Mouse (Mus musculus): ENCODE data around the gene Lrrc39. TPM values are rescaled to one million over a fixed set of nuclear protein-coding genes. Genes with fewer than 3 reads are reported as not detected.
A peak's percentile ranks its signal among the peaks of the same experiment; 100 is the strongest.

The Lrrc39 gene
- polyA plus RNA-seq, 1 experiment from 2014 or later = 0.74 TPM

GRCm38 (mm10) chr3:116570628-116571027, 7.9 kb downstream of the Lrrc39 start:
- Histone ChIP-seq H3K27me3 (no peaks in the 10 kb centered on the region), H3K36me3 (no peaks in the 10 kb centered on the region), H3K9me3 (no peaks in the 10 kb centered on the region), H3K4me1 (no peaks in the 10 kb centered on the region), H3K4me3 (no peak overlapping the region), H3K4me2 (replicated peaks) (no peak overlapping the region), H3K9ac (no peak overlapping the region), H3K27ac (no peak overlapping the region)
- no peak for ATAC-seq (ENCODE audit: insufficient number of reproducible peaks, insufficient read depth, low FRiP score, low TSS enrichment)
- WGBS = 86% methylated on average over 2 of the region's 2 CpGs

GRCm38 (mm10) chr3:116577286-116577685, 14.5 kb downstream of the Lrrc39 start:
- H3K9me3 ChIP-seq = no peaks in the 10 kb centered on the region
- no peaks in the 10 kb centered on the region for H3K4me1 ChIP-seq
- H3K4me3 ChIP-seq = no peak overlapping the region
- 66% methylated on average over 3 of the region's 3 CpGs for WGBS
- no peak for ATAC-seq (ENCODE audit: insufficient number of reproducible peaks, insufficient read depth, low FRiP score, low TSS enrichment)
- H3K27ac ChIP-seq = no peak overlapping the region
- H3K36me3 ChIP-seq = peaks cover 13% of the 10 kb centered on the region
- H3K9ac ChIP-seq = no peak overlapping the region
- H3K27me3 ChIP-seq = no peaks in the 10 kb centered on the region
- no peak overlapping the region for H3K4me2 ChIP-seq (replicated peaks)

- no peak overlapping the region for H3K4me3 ChIP-seq
- no peaks in the 10 kb centered on the region for H3K4me1 ChIP-seq
- 95% methylated on average over 9 of the region's 9 CpGs for WGBS
- no peaks in the 10 kb centered on the region for H3K27me3 ChIP-seq
- no peak overlapping the region for H3K4me2 ChIP-seq (replicated peaks)
- H3K36me3 ChIP-seq = peaks cover 51% of the 10 kb centered on the region
- no peaks in the 10 kb centered on the region for H3K9me3 ChIP-seq
- no peak overlapping the region for H3K27ac ChIP-seq
- no peak overlapping the region for H3K9ac ChIP-seq
- ATAC-seq (ENCODE audit: insufficient number of reproducible peaks, insufficient read depth, low FRiP score, low TSS enrichment) = no peak
Measured at GRCm38 (mm10) chr3:116582201-116582600, 19.4 kb downstream of the Lrrc39 start.

GRCm38 (mm10) chr3:116594076-116594727, 31.4 kb downstream of the Lrrc39 start:
- Histone ChIP-seq H3K27me3 (no peaks in the 10 kb centered on the region), H3K9me3 (no peaks in the 10 kb centered on the region), H3K4me2 (replicated peaks) (peak overlapping the region; percentile 45), H3K4me3 (peak overlapping the region; percentile 86), H3K9ac (peak overlapping the region; percentile 86), H3K36me3 (peaks cover 25% of the 10 kb centered on the region), H3K4me1 (peaks cover 3% of the 10 kb centered on the region; the same call in 1 of the 2 replicates), H3K27ac (peak overlapping the region; percentile 84)
- ATAC-seq (ENCODE audit: insufficient number of reproducible peaks, insufficient read depth, low FRiP score, low TSS enrichment) = peak; percentile 78
- WGBS = 3% methylated on average over 22 of the region's 22 CpGs

- H3K4me1 ChIP-seq = peaks cover 3% of the 10 kb centered on the region; the same call in 1 of the 2 replicates
- H3K27ac ChIP-seq = peak within 1 kb of the TSS; percentile 84
- H3K4me2 ChIP-seq (replicated peaks) = peak within 1 kb of the TSS; percentile 70
- H3K27me3 ChIP-seq = no peaks in the 10 kb centered on the region
- no peaks in the 10 kb centered on the region for H3K9me3 ChIP-seq
- peak within 1 kb of the TSS; percentile 86 for H3K9ac ChIP-seq
- ATAC-seq (ENCODE audit: insufficient number of reproducible peaks, insufficient read depth, low FRiP score, low TSS enrichment) = peak; percentile 92
- H3K4me3 ChIP-seq = peak within 1 kb of the TSS; percentile 86
- under 1% methylated on average over 65 of the region's 65 CpGs for WGBS
- H3K36me3 ChIP-seq = peaks cover 18% of the 10 kb centered on the region
Measured at GRCm38 (mm10) chr3:116594728-116595602, 32.2 kb downstream of the Lrrc39 start, which contains the start of gene Sass6. Gene Sass6, plus strand, starts transcription at chr3:116594982.

- H3K36me3 ChIP-seq = peaks cover 13% of the 10 kb centered on the region
- H3K4me1 ChIP-seq = peaks cover 3% of the 10 kb centered on the region; the same call in 1 of the 2 replicates
- peak overlapping the region; percentile 86 for H3K9ac ChIP-seq
- H3K4me3 ChIP-seq = peak overlapping the region; percentile 86
- ATAC-seq (ENCODE audit: insufficient number of reproducible peaks, insufficient read depth, low FRiP score, low TSS enrichment) = no peak
- H3K9me3 ChIP-seq = no peaks in the 10 kb centered on the region
- H3K27ac ChIP-seq = no peak overlapping the region
- H3K27me3 ChIP-seq = no peaks in the 10 kb centered on the region
- WGBS = 9% methylated on average over 10 of the region's 10 CpGs
- H3K4me2 ChIP-seq (replicated peaks) = peak overlapping the region; percentile 70
Measured at GRCm38 (mm10) chr3:116595603-116595991, 32.8 kb downstream of the Lrrc39 start.

- H3K27me3 ChIP-seq = no peaks in the 10 kb centered on the region
- no peak overlapping the region for H3K27ac ChIP-seq
- no peak for ATAC-seq (ENCODE audit: insufficient number of reproducible peaks, insufficient read depth, low FRiP score, low TSS enrichment)
- H3K4me1 ChIP-seq = peaks cover 3% of the 10 kb centered on the region; the same call in 1 of the 2 replicates
- WGBS = 95% methylated on average over 2 of the region's 2 CpGs
- H3K9me3 ChIP-seq = no peaks in the 10 kb centered on the region
- no peaks in the 10 kb centered on the region for H3K36me3 ChIP-seq
- no peak overlapping the region for H3K9ac ChIP-seq
- H3K4me2 ChIP-seq (replicated peaks) = no peak overlapping the region
- no peak overlapping the region for H3K4me3 ChIP-seq
Measured at GRCm38 (mm10) chr3:116599705-116600104, 36.9 kb downstream of the Lrrc39 start.

GRCm38 (mm10) chr3:116601005-116601404, 38.2 kb downstream of the Lrrc39 start:
- no peaks in the 10 kb centered on the region for H3K27me3 ChIP-seq
- H3K36me3 ChIP-seq = no peaks in the 10 kb centered on the region
- ATAC-seq (ENCODE audit: insufficient number of reproducible peaks, insufficient read depth, low FRiP score, low TSS enrichment) = no peak
- no peak overlapping the region for H3K27ac ChIP-seq
- WGBS = 88% methylated on average over 5 of the region's 5 CpGs
- H3K4me1 ChIP-seq = peaks cover 1% of the 10 kb centered on the region; the same call in 1 of the 2 replicates
- no peak overlapping the region for H3K4me3 ChIP-seq
- H3K9ac ChIP-seq = no peak overlapping the region
- no peaks in the 10 kb centered on the region for H3K9me3 ChIP-seq
- no peak overlapping the region for H3K4me2 ChIP-seq (replicated peaks)

GRCm38 (mm10) chr3:116601781-116602180, 39.0 kb downstream of the Lrrc39 start:
- ATAC-seq (ENCODE audit: insufficient number of reproducible peaks, insufficient read depth, low FRiP score, low TSS enrichment) = no peak
- 89% methylated on average over 5 of the region's 5 CpGs for WGBS
- Histone ChIP-seq H3K4me3 (no peak overlapping the region), H3K9me3 (no peaks in the 10 kb centered on the region), H3K4me2 (replicated peaks) (no peak overlapping the region), H3K27ac (no peak overlapping the region), H3K36me3 (no peaks in the 10 kb centered on the region), H3K4me1 (no peaks in the 10 kb centered on the region), H3K27me3 (no peaks in the 10 kb centered on the region), H3K9ac (no peak overlapping the region)

GRCm38 (mm10) chr3:116604570-116604969, 41.8 kb downstream of the Lrrc39 start:
- Histone ChIP-seq H3K4me2 (replicated peaks) (no peak overlapping the region), H3K36me3 (peaks cover 12% of the 10 kb centered on the region; the same call in 1 of the 2 replicates), H3K27ac (no peak overlapping the region), H3K4me1 (no peaks in the 10 kb centered on the region), H3K27me3 (no peaks in the 10 kb centered on the region), H3K4me3 (no peak overlapping the region), H3K9ac (no peak overlapping the region), H3K9me3 (no peaks in the 10 kb centered on the region)
- 68% methylated on average over 9 of the region's 9 CpGs for WGBS
- no peak for ATAC-seq (ENCODE audit: insufficient number of reproducible peaks, insufficient read depth, low FRiP score, low TSS enrichment)

GRCm38 (mm10) chr3:116614295-116614892, 51.6 kb downstream of the Lrrc39 start, which contains the start of gene Trmt13:
Gene Trmt13, minus strand, starts transcription at chr3:116614587.
- peaks cover 54% of the 10 kb centered on the region for H3K36me3 ChIP-seq
- H3K9ac ChIP-seq = no peak within 1 kb of the TSS
- no peak within 1 kb of the TSS for H3K4me3 ChIP-seq
- H3K4me1 ChIP-seq = no peaks in the 10 kb centered on the region
- no peak within 1 kb of the TSS for H3K27ac ChIP-seq
- H3K4me2 ChIP-seq (replicated peaks) = no peak within 1 kb of the TSS
- no peaks in the 10 kb centered on the region for H3K9me3 ChIP-seq
- ATAC-seq (ENCODE audit: insufficient number of reproducible peaks, insufficient read depth, low FRiP score, low TSS enrichment) = no peak
- 88% methylated on average over 10 of the region's 10 CpGs for WGBS
- H3K27me3 ChIP-seq = no peaks in the 10 kb centered on the region

Measured in embryonic facial prominence, embryonic 12.5 days (tissue).